Comparison of ENCODE assay signal across 26 mouse cellular contexts in the genomic region with DNA sequence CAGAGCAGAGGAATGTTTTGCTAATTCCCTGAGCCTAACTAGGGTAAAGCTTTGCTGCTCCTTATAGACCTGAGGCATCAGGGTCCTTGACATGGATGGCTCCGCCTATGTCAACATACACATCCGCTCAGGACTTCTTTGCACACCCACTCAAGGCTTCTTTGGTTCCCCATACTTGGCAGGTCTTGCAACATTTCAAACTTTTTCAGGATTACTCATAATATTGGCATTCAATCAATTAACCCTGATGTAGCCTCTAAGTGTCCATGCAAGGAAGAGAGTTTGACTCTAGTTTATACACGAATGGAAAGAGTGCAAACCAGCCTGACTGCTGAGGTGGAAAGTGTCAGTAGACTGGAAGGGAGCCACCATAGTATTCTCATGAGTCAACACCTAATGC.
DNase-seq lines count a peak whose midpoint lies in the region; TF ChIP-seq lines count a peak whose summit lies in the region.
"Had no signal": no experiment of that assay in that cellular context is flagged by ENCODE, and none has a peak within 500 bp of the region (broad histone marks: within the 10 kb centered on the region; RNA-seq: fewer than 3 reads in every experiment).

No protein-coding gene starts in this region.

- DNase-seq in 3134 (ENCODE audit: extremely low read depth, insufficient read length, low spot score) = peak; percentile 17
- peak; percentile 84 for DNase-seq in 3T3-L1 (ENCODE audit: low read depth, low spot score)
- peak; percentile 12 for DNase-seq in lung, postnatal 10 days
- no peak for DNase-seq in frontal cortex, postnatal 36 days (ENCODE audit: low spot score in 2 of 2)
- no peak for DNase-seq in embryo, embryonic 10.5 days (ENCODE audit: low spot score)
- DNase-seq in adrenal gland, adult (ENCODE audit: inconsistent age in 2 of 2, low spot score in 1 of 2) = no peak
- DNase-seq: adrenal gland, adult 8-10 months; cerebellum, adult 8-10 months; cerebellum, postnatal 25 days; forebrain, postnatal 0 days; gastrocnemius, postnatal 25 days; heart, adult 18-20 months; heart, postnatal 10 days; kidney, adult 9 months; kidney, postnatal 10 days; layer of hippocampus, adult 9-11 months; liver; midbrain, embryonic 14.5 days; spleen, adult 18-20 months; thymus, postnatal 14 days had no signal

- no peak for TF ChIP-seq CTCF in bone marrow macrophage, adult 2 months (IDR thresholded peaks at IDR 0.05; ENCODE audit: low read depth, low read length)

- peak overlapping the region; percentile 39 for H3K27ac ChIP-seq in bone marrow macrophage, adult 2 months (ENCODE audit: insufficient read depth, low read depth, low read length)
- H3K27ac ChIP-seq: forebrain, embryonic 12.5 days; heart, embryonic 13.5 days; hindbrain, embryonic 14.5 days; liver, embryonic 14.5 days; neural tube, embryonic 15.5 days had no signal

- peaks cover 24% of the 10 kb centered on the region for H3K4me1 ChIP-seq in bone marrow macrophage, adult 2 months (ENCODE audit: control insufficient read depth, insufficient read depth, low read length)
- H3K4me1 ChIP-seq: forebrain, embryonic 12.5 days; heart, embryonic 13.5 days; neural tube, embryonic 15.5 days had no signal

- TF ChIP-seq POLR2A in bone marrow macrophage, adult 2 months (IDR thresholded peaks at IDR 0.05; ENCODE audit: borderline replicate concordance, low read depth, low read length) = no peak

- no peak overlapping the region for H3K4me3 ChIP-seq in bone marrow macrophage, adult 2 months (ENCODE audit: insufficient read depth, low read length)
- H3K4me3 ChIP-seq: forebrain, embryonic 12.5 days; heart, embryonic 13.5 days; neural tube, embryonic 15.5 days had no signal

Comparison
In these comparisons a context has a peak if more than half of its experiments do, and no peak if none do; other contexts are left out.
1. DNase-seq: peak in 3134 (single experiment), 3T3-L1 (single experiment) and lung, postnatal 10 days (single experiment); none in frontal cortex, postnatal 36 days (0 of 2), embryo, embryonic 10.5 days (single experiment) and adrenal gland, adult (0 of 2).